Mouse (Mus musculus) hindbrain, embryonic 15.5 days (tissue): ENCODE data around the gene Plekho2. TPM values are rescaled to one million over a fixed set of nuclear protein-coding genes. Genes with fewer than 3 reads are reported as not detected.

Experiments
- ATAC-seq: fragments of 200-750 bp; cut with Nextera tagmentation; 2 replicates; pipeline ENCODE4 v1.8.0; 2017; ENCODE audit warnings: low read depth, moderate number of reproducible peaks, moderate TSS enrichment; ENCODE audit not compliant: low FRiP score
- H3K27ac ChIP-seq: fragments of 300-500 bp; sonication (generic); replicated peaks from 2 replicates; pipeline ENCODE4 v1.5.1; 2015; ENCODE audit warnings: mild to moderate bottlenecking, inconsistent platforms
- H3K27me3 ChIP-seq: fragments of 300-500 bp; sonication (generic); 2 replicates; pipeline ENCODE4 v1.6.1; 2015; ENCODE audit warnings: control low read depth, inconsistent platforms
- H3K36me3 ChIP-seq: fragments of 300-500 bp; sonication (generic); 2 replicates; pipeline ENCODE4 v1.6.1; 2015; ENCODE audit warnings: control low read depth, inconsistent platforms
- H3K4me1 ChIP-seq: fragments of 300-500 bp; sonication (generic); replicated peaks from 2 replicates; pipeline ENCODE4 v1.6.1; 2015; ENCODE audit warnings: control low read depth, inconsistent platforms
- H3K4me2 ChIP-seq: fragments of 300-500 bp; sonication (generic); 2 replicates; pipeline ENCODE4 v1.6.1; 2015; ENCODE audit warnings: moderate library complexity, mild to moderate bottlenecking, inconsistent platforms
- H3K4me3 ChIP-seq: fragments of 300-500 bp; sonication (generic); 2 replicates; pipeline ENCODE4 v1.5.1; 2015; ENCODE audit warnings: mild to moderate bottlenecking, inconsistent platforms
- H3K9ac ChIP-seq: fragments of 300-500 bp; sonication (generic); 2 replicates; pipeline ENCODE4 v1.6.1; 2015; ENCODE audit warnings: inconsistent platforms
- H3K9me3 ChIP-seq: fragments of 300-500 bp; sonication (generic); 2 replicates; pipeline ENCODE4 v1.6.1; 2016; ENCODE audit warnings: control low read depth, inconsistent platforms
- WGBS: fragments of 180-500 bp; shearing (Covaris S2); methylation state at CpG from one replicate; pipeline ENCODE4 v1.1.7; 2015; 5-methylcytosine and 5-hydroxymethylcytosine counted together
- polyA plus RNA-seq: library from polyadenylated mRNA; unstranded; fragments of >200 nt; fragmentation: Nextera tagmentation; extraction: Ambion mirVana; gene quantifications from 2 replicates; pipeline ENCODE4 v1.2.1, GENCODE M21; 2015

Gene Plekho2
- polyA plus RNA-seq, 1 experiment from 2014 or later: 8.0 TPM

- 95% methylated on average over 5 of the region's 5 CpGs for WGBS
- Histone ChIP-seq H3K4me2 (no peak overlapping the region), H3K9me3 (no peaks in the 10 kb centered on the region), H3K36me3 (no peaks in the 10 kb centered on the region), H3K27ac (no peak overlapping the region), H3K27me3 (no peaks in the 10 kb centered on the region), H3K4me1 (peaks cover 16% of the 10 kb centered on the region; the same call in 1 of the 2 replicates), H3K9ac (no peak overlapping the region), H3K4me3 (no peak overlapping the region)
- ATAC-seq: no peak
Measured at GRCm38 (mm10) chr9:65563073-65563472, 16.8 kb downstream of the Plekho2 start.

- WGBS: 24% methylated on average over 4 of the region's 4 CpGs
- Histone ChIP-seq H3K36me3 (no peaks in the 10 kb centered on the region), H3K27ac (no peak overlapping the region), H3K4me1 (peaks cover 16% of the 10 kb centered on the region; the same call in 1 of the 2 replicates), H3K9me3 (no peaks in the 10 kb centered on the region), H3K27me3 (no peaks in the 10 kb centered on the region), H3K9ac (no peak overlapping the region), H3K4me2 (no peak overlapping the region), H3K4me3 (no peak overlapping the region)
- 0 out of 2 replicates have a peak, but pooled peaks have one; percentile 61 for ATAC-seq
Measured at GRCm38 (mm10) chr9:65562081-65562506, 17.7 kb downstream of the Plekho2 start.

GRCm38 (mm10) chr9:65561016-65561415 is 18.8 kb downstream of the Plekho2 start:
- H3K9me3 ChIP-seq: no peaks in the 10 kb centered on the region
- 0 out of 2 replicates have a peak, but pooled peaks cover 5% of the 10 kb centered on the region for H3K36me3 ChIP-seq
- no peak overlapping the region for H3K4me2 ChIP-seq
- no peaks in the 10 kb centered on the region for H3K27me3 ChIP-seq
- 69% methylated on average over 4 of the region's 4 CpGs for WGBS
- H3K4me3 ChIP-seq: no peak overlapping the region
- no peak overlapping the region for H3K9ac ChIP-seq
- H3K27ac ChIP-seq: no peak overlapping the region
- ATAC-seq: 0 out of 2 replicates have a peak, but pooled peaks have one; percentile 74
- H3K4me1 ChIP-seq: peaks cover 16% of the 10 kb centered on the region; the same call in 1 of the 2 replicates

GRCm38 (mm10) chr9:65558806-65559205 is 21.0 kb downstream of the Plekho2 start:
- WGBS: 94% methylated on average over 6 of the region's 6 CpGs
- Histone ChIP-seq H3K4me3 (no peak overlapping the region), H3K36me3 (0 out of 2 replicates have a peak, but pooled peaks cover 5% of the 10 kb centered on the region), H3K4me1 (peaks cover 16% of the 10 kb centered on the region; the same call in 1 of the 2 replicates), H3K9ac (no peak overlapping the region), H3K27ac (no peak overlapping the region), H3K4me2 (no peak overlapping the region), H3K27me3 (no peaks in the 10 kb centered on the region), H3K9me3 (no peaks in the 10 kb centered on the region)
- ATAC-seq: no peak

- WGBS: 98% methylated on average over 5 of the region's 5 CpGs
- Histone ChIP-seq H3K4me3 (no peak overlapping the region), H3K4me1 (peaks cover 12% of the 10 kb centered on the region; the same call in 1 of the 2 replicates)
Measured at GRCm38 (mm10) chr9:65556979-65557378, 22.9 kb downstream of the Plekho2 start.

GRCm38 (mm10) chr9:65556349-65556748 is 23.5 kb downstream of the Plekho2 start:
- Histone ChIP-seq H3K27me3 (no peaks in the 10 kb centered on the region), H3K9ac (no peak overlapping the region), H3K36me3 (0 out of 2 replicates have a peak, but pooled peaks cover 5% of the 10 kb centered on the region), H3K4me1 (peaks cover 6% of the 10 kb centered on the region; the same call in 1 of the 2 replicates), H3K4me3 (no peak overlapping the region), H3K4me2 (no peak overlapping the region), H3K9me3 (no peaks in the 10 kb centered on the region), H3K27ac (no peak overlapping the region)
- no peak for ATAC-seq
- 93% methylated on average over 8 of the region's 8 CpGs for WGBS

More at GRCm38 (mm10) chr9:65556979-65557378, 22.9 kb downstream of the Plekho2 start:
- Histone ChIP-seq H3K4me2 (no peak overlapping the region), H3K36me3 (0 out of 2 replicates have a peak, but pooled peaks cover 5% of the 10 kb centered on the region), H3K9ac (no peak overlapping the region), H3K9me3 (no peaks in the 10 kb centered on the region), H3K27ac (no peak overlapping the region), H3K27me3 (no peaks in the 10 kb centered on the region)
- no peak for ATAC-seq

- no peak overlapping the region for H3K27ac ChIP-seq
- H3K9ac ChIP-seq: no peak overlapping the region
- 0 out of 2 replicates have a peak, but pooled peaks cover 5% of the 10 kb centered on the region for H3K36me3 ChIP-seq
- H3K4me1 ChIP-seq: peaks cover 5% of the 10 kb centered on the region; the same call in 1 of the 2 replicates
- no peak overlapping the region for H3K4me2 ChIP-seq
- WGBS: 87% methylated on average over 4 of the region's 4 CpGs
- no peak overlapping the region for H3K4me3 ChIP-seq
- ATAC-seq: no peak
- no peaks in the 10 kb centered on the region for H3K9me3 ChIP-seq
- no peaks in the 10 kb centered on the region for H3K27me3 ChIP-seq
Measured at GRCm38 (mm10) chr9:65555621-65556020, 24.2 kb downstream of the Plekho2 start.

- H3K4me3 ChIP-seq: no peak overlapping the region
- 0 out of 2 replicates have a peak, but pooled peaks cover 5% of the 10 kb centered on the region for H3K36me3 ChIP-seq
- H3K4me1 ChIP-seq: peaks cover 8% of the 10 kb centered on the region
- H3K27ac ChIP-seq: no peak overlapping the region
- H3K9me3 ChIP-seq: no peaks in the 10 kb centered on the region
- WGBS: 14% methylated on average over 5 of the region's 5 CpGs
- H3K4me2 ChIP-seq: no peak overlapping the region
- H3K9ac ChIP-seq: no peak overlapping the region
- no peak for ATAC-seq
- no peaks in the 10 kb centered on the region for H3K27me3 ChIP-seq
Measured at GRCm38 (mm10) chr9:65555001-65555405, 24.8 kb downstream of the Plekho2 start.

GRCm38 (mm10) chr9:65552711-65553110 is 27.1 kb downstream of the Plekho2 start:
- WGBS: 92% methylated on average over 2 of the region's 2 CpGs
- Histone ChIP-seq H3K4me2 (no peak overlapping the region), H3K4me1 (peaks cover 15% of the 10 kb centered on the region), H3K4me3 (no peak overlapping the region), H3K27me3 (no peaks in the 10 kb centered on the region), H3K36me3 (0 out of 2 replicates have a peak, but pooled peaks cover 5% of the 10 kb centered on the region), H3K27ac (no peak overlapping the region), H3K9me3 (no peaks in the 10 kb centered on the region), H3K9ac (no peak overlapping the region)
- ATAC-seq: no peak

GRCm38 (mm10) chr9:65552141-65552540 is 27.7 kb downstream of the Plekho2 start:
- Histone ChIP-seq H3K4me2 (no peak overlapping the region), H3K4me1 (peaks cover 15% of the 10 kb centered on the region), H3K27ac (no peak overlapping the region), H3K4me3 (no peak overlapping the region), H3K9me3 (no peaks in the 10 kb centered on the region), H3K36me3 (0 out of 2 replicates have a peak, but pooled peaks cover 5% of the 10 kb centered on the region), H3K27me3 (no peaks in the 10 kb centered on the region), H3K9ac (no peak overlapping the region)
- ATAC-seq: no peak
- 89% methylated on average over 5 of the region's 5 CpGs for WGBS

GRCm38 (mm10) chr9:65551035-65551434 is 28.8 kb downstream of the Plekho2 start:
- no peaks in the 10 kb centered on the region for H3K27me3 ChIP-seq
- no peak overlapping the region for H3K4me3 ChIP-seq
- H3K36me3 ChIP-seq: no peaks in the 10 kb centered on the region
- H3K4me2 ChIP-seq: no peak overlapping the region
- H3K4me1 ChIP-seq: peaks cover 15% of the 10 kb centered on the region
- no peaks in the 10 kb centered on the region for H3K9me3 ChIP-seq
- 37% methylated on average over 5 of the region's 5 CpGs for whole genome bisulfite sequencing
- H3K9ac ChIP-seq: no peak overlapping the region
- H3K27ac ChIP-seq: no peak overlapping the region
- peak; percentile 56; the same call in 1 of the 2 replicates for ATAC-seq

- no peaks in the 10 kb centered on the region for H3K27me3 ChIP-seq
- no peaks in the 10 kb centered on the region for H3K9me3 ChIP-seq
- 33% methylated on average over 7 of the region's 7 CpGs for WGBS
- no peak for ATAC-seq
- no peaks in the 10 kb centered on the region for H3K36me3 ChIP-seq
- no peak overlapping the region for H3K27ac ChIP-seq
- no peak overlapping the region for H3K9ac ChIP-seq
- H3K4me1 ChIP-seq: peaks cover 20% of the 10 kb centered on the region
- H3K4me3 ChIP-seq: no peak overlapping the region
- no peak overlapping the region for H3K4me2 ChIP-seq
Measured at GRCm38 (mm10) chr9:65550079-65550831, 29.6 kb downstream of the Plekho2 start.
